Mouse (Mus musculus) spleen, adult 2 months (tissue): ENCODE measurements at regions not wholly inside any gene's neighbourhood (a gene's known extent, or its start where the extent isn't known, plus 50 kb on each side); places are given as distances from the start of the nearest gene placed in this dataset.
"Not testable (repeated sequence)": the region's sequence is repeated elsewhere in the genome, so short reads cannot be mapped to it uniquely, and the experiment has no call there.

Source experiments
- DNase-seq, 2 experiments: peaks; one replicate each; pipeline versions ENCODE4 v3.0.0 to v3.0.0-alpha.2; 2012 to 2021; ENCODE audit warnings: low spot score in 2 of 2, low read depth in 1 of 2
- H3K27ac ChIP-seq: fragments of 200-500 bp; 2 replicates; pipeline ENCODE4 v1.5.1; 2012; ENCODE audit warnings: low read length, inconsistent platforms; ENCODE audit not compliant: insufficient read depth
- H3K27me3 ChIP-seq: fragments of 200-500 bp; 2 replicates; pipeline ENCODE4 v1.6.1; 2012; ENCODE audit warnings: mild to moderate bottlenecking, moderate library complexity, low read length, inconsistent platforms; ENCODE audit not compliant: control insufficient read depth, insufficient read depth
- H3K36me3 ChIP-seq: fragments of 200-500 bp; 2 replicates; pipeline ENCODE4 v1.6.1; 2012; ENCODE audit warnings: mild to moderate bottlenecking, low read length, inconsistent platforms; ENCODE audit not compliant: control insufficient read depth, insufficient read depth
- H3K4me1 ChIP-seq: fragments of 200-500 bp; 2 replicates; pipeline ENCODE4 v1.6.1; 2011; ENCODE audit warnings: inconsistent platforms; ENCODE audit not compliant: control insufficient read depth, insufficient read depth, insufficient read length
- H3K4me3 ChIP-seq: fragments of 200-500 bp; 2 replicates; pipeline ENCODE4 v1.5.1; 2011; ENCODE audit warnings: mild to moderate bottlenecking, inconsistent platforms; ENCODE audit not compliant: insufficient read depth, insufficient read length; ENCODE audit errors: extremely low read depth
- CTCF ChIP-seq: fragments of 200-500 bp; IDR thresholded peaks from 2 replicates; pipeline ENCODE4 v1.5.1; 2011; ENCODE audit warnings: mild to moderate bottlenecking, inconsistent platforms; ENCODE audit not compliant: insufficient read depth, insufficient read length, insufficient replicate concordance; ENCODE audit errors: extremely low read depth
- POLR2A ChIP-seq: fragments of 200-500 bp; IDR thresholded peaks from 2 replicates; pipeline ENCODE4 v1.6.1; 2011; ENCODE audit warnings: low read depth, low read length, inconsistent platforms
- WGBS: fragments of 180-500 bp; shearing (Covaris S2); methylation state at CpG from one replicate; pipeline ENCODE4 v1.1.7; 2018; 5-methylcytosine and 5-hydroxymethylcytosine counted together

DNA sequence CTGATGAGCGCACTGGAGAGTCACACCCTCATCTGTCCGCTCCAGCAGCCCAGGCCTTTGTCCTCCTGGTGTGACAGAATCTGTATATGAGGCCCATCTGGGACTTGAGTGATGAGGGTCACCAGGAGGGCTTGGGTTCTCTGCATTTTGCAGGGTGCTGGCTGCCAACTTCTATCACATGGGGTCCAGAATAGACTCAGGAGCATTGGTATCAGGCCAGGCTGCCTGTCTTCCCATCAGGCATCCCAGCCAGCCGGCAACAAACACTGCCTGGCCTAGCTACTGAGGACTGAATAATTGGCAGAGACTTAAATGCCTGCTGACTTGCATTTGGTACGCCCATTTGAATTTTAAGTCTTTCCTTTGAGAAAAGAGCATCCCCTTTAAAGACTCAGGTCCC, 94.0 kb upstream of the Abca1 start:
- no peak overlapping the region for H3K27ac ChIP-seq
- no peak overlapping the region for H3K4me3 ChIP-seq
- no peaks in the 10 kb centered on the region for H3K36me3 ChIP-seq
- DNase-seq = no peak
- no peaks in the 10 kb centered on the region for H3K27me3 ChIP-seq
- H3K4me1 ChIP-seq = no peaks in the 10 kb centered on the region
- TF ChIP-seq POLR2A (no peak), CTCF (no peak)
- WGBS = 92% methylated on average over 4 of the region's 4 CpGs

DNA sequence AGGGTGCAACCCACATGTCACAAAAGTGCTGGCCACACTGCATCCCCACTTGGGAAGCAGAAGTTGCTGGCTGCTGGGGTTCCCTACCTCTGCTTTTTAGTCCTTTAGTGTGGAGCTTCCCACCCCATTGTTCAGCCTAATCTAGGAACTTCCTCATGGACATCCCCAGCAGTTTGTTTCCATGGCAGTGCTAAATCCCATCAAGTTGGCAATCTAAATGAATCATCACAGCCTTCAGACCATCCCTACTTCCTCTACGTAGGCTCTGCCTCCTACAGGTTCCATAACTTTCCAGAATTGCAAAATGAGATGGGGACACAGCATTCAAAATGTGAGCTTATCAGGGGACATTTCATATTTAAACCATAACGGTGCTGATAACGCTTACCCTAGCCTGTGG, 90.6 kb upstream of the Abca1 start:
- Histone ChIP-seq H3K4me3 (no peak overlapping the region), H3K4me1 (peaks cover 2% of the 10 kb centered on the region; the same call in 1 of the 2 replicates), H3K27ac (no peak overlapping the region), H3K27me3 (no peaks in the 10 kb centered on the region), H3K36me3 (no peaks in the 10 kb centered on the region)
- no peak for TF ChIP-seq CTCF
- no peak for TF ChIP-seq POLR2A
- WGBS = 93% methylated on average over 3 of the region's 3 CpGs
- no peak for DNase-seq

DNA sequence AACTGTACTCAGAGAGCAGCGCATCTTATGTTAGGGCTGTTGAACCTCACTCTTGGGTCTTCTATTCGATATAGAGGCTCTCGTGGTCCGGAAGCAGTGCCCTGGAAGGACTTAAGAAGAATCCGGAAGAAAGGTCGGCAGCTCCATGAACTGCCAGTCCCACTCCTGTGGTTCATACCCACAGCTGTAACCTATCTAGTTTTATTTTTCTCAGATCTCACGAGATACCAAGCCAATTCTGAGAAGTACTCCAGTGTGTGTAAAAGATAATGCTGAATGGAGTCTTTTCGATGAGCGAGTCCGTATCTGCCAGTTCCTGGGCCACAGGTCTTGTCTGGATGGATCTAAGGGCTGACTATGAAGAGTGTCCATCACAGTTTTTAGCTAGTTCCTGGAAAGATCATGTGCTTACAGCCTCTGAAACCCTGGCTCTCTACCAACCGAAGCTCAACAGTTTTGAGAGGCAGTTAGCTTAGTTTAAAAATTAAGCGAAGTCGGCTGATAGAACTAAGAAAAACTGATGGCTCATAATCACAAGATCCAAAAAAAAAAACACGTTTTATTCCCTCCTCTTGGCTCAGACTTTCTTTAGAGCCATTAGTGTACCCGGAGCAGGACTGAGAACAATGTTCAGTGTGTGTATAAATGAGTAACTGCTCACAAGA, 86.5 kb upstream of the Abca1 start:
- H3K4me3 ChIP-seq = no peak overlapping the region
- no peaks in the 10 kb centered on the region for H3K27me3 ChIP-seq
- peaks cover 2% of the 10 kb centered on the region; the same call in 1 of the 2 replicates for H3K4me1 ChIP-seq
- WGBS = 80% methylated on average over 15 of the region's 15 CpGs
- TF ChIP-seq CTCF (no peak), POLR2A (no peak)
- no peaks in the 10 kb centered on the region for H3K36me3 ChIP-seq
- H3K27ac ChIP-seq = 0 out of 2 replicates have a peak overlapping the region, but pooled peaks have one; percentile 3
- DNase-seq = no peak

DNA sequence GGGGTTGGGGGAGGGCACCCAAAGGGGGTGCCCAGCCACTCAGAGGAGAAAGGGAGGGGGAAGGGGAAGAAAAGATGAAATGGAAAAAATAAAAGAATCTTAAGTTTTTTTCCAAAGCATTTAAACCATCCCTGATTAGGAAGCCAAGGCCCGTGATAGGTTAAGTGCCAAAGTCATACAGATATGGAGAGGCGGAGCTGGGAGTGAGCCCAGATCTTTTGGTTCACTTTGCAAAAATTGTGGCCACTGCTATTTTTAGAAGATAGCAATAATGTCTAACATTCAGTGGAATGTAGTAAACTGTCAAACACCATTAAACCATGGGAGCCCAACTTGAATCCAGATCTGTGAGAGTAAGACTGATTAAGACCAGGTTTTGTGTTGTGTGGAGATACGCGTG, 85.9 kb upstream of the Abca1 start:
- WGBS = 83% methylated on average over 4 of the region's 4 CpGs
- Histone ChIP-seq H3K4me1 (peaks cover 2% of the 10 kb centered on the region; the same call in 1 of the 2 replicates), H3K27me3 (no peaks in the 10 kb centered on the region), H3K27ac (no peak overlapping the region), H3K36me3 (no peaks in the 10 kb centered on the region), H3K4me3 (no peak overlapping the region)
- DNase-seq = no peak
- TF ChIP-seq POLR2A (no peak), CTCF (no peak)

DNA sequence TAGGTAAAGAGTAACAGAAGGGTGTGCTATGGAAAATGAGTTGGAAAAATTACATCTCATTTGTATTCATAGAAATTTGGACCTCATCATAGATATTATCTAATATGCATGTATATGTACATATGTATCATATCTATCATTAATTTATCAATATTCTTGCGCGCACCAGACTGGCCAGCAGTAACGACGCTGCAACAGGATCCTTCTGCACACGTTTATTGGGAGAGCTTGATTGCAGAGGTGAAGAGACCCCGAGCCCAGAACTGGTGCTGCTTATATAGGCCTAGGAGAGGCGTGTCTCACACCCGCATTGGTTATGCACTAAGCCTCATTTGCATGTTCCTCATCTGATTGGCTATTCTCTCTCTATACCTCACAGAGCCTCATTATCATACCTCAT, 83.8 kb upstream of the Abca1 start:
- not testable (repeated sequence) for DNase-seq, H3K27me3 ChIP-seq, H3K4me3 ChIP-seq, H3K27ac ChIP-seq, H3K36me3 ChIP-seq
- H3K4me1 ChIP-seq = peaks cover 12% of the 10 kb centered on the region; the same call in 1 of the 2 replicates
- WGBS = 97% methylated on average over 8 of the region's 8 CpGs

DNA sequence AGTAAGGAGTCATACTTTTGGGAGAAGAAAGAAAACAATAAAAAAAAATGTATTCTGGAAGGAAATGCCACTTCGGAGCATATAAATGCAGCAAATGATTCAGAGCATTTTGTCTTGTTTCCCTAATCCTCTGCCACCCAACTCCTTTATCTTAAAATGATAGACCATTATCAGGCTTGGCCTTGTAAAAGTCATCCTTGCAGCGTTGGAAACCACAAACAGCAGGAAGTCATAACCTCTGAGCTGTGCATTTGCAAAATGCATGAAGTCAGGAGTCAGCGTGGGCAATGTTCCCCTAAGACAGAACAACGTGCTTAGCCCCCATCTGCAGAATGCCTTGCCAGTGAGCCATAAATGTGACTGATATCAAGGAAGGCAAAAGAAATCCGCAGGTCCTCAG, 80.2 kb upstream of the Abca1 start:
- Histone ChIP-seq H3K27me3 (no peaks in the 10 kb centered on the region), H3K36me3 (no peaks in the 10 kb centered on the region), H3K27ac (no peak overlapping the region), H3K4me1 (peaks cover 11% of the 10 kb centered on the region; the same call in 1 of the 2 replicates), H3K4me3 (no peak overlapping the region)
- DNase-seq = no peak
- WGBS = 10% methylated on average over 5 of the region's 5 CpGs
- TF ChIP-seq CTCF (no peak), POLR2A (no peak)

DNA sequence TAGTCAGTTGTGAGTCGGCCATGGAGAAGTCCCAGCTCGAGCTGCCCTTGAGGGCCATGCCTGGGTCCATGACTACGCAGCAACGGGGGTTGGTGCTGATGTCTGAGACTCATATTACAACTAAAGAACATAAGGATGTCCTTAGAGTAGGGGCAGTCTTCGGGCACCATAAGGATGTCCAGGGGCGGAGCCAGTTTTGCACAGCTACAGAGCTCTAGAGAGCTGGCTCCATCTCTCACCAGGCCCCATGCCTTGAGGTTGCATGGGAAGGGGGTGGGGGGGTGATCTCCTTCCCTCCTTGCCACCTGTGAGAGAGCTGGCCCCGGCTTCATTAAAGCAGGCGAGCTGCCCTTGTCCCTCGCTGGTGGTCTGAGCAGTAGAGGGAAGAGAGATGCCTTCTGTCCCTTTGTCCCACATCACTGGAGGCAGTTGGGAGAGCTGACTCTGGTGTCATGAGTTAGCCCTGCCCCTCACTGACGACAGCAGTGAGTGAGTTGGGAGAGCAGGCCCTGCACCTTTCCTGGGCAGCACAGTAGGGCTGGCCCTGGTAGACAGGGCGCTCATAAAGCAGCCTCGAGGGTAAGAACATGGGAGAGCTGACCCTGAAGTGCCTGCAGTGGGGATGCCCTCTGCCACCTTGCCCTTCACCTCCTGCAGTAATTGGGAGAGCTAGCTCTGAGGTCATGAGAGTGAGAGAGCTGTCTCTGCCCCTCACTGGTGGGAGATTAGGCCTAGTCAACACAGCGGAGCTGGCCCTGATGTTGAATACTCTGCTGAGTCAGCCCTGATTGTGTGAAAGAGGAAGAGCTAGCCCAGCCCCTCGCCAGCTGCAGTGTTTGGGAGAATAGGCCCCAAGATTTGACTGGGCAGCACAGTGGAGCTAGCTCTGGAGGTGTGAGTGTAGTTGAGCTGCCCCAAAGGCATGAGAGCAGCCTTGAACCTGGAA, 78.9 kb upstream of the Abca1 start:
- H3K4me3 ChIP-seq = no peak overlapping the region
- DNase-seq = no peak
- no peak overlapping the region for H3K27ac ChIP-seq
- no peaks in the 10 kb centered on the region for H3K36me3 ChIP-seq
- no peaks in the 10 kb centered on the region for H3K27me3 ChIP-seq
- H3K4me1 ChIP-seq = peaks cover 11% of the 10 kb centered on the region; the same call in 1 of the 2 replicates
- TF ChIP-seq CTCF (no peak), POLR2A (no peak)
- WGBS = 77% methylated on average over 14 of the region's 14 CpGs
